Mouse (Mus musculus) megakaryocyte progenitor cell, adult 5-6 weeks (primary cell): ENCODE data around the gene Midn. TPM values are rescaled to one million over a fixed set of nuclear protein-coding genes. Genes with fewer than 3 reads are reported as not detected.
A peak's percentile ranks its signal among the peaks of the same experiment; 100 is the strongest.

Experiments used
- ATAC-seq: replicated peaks from 2 replicates; pipeline ENCODE4 v1.8.0; 2016; ENCODE audit warnings: mild to moderate bottlenecking, moderate TSS enrichment, inconsistent platforms; ENCODE audit not compliant: poor library complexity
- total RNA-seq, 2 experiments: library from RNA; stranded (forward) in 1 of 2; stranded (reverse) in 1 of 2; fragments of 157-497, 149-512 nt in 1 of 2; fragments of 200-1000 nt in 1 of 2; gene quantifications; 2 replicates each; pipeline versions ENCODE4 v1.2.3 to v1.2.4; 2015 to 2017

The Midn gene
- total RNA-seq, 2 experiments from 2014 or later = 12.7 to 21.4 TPM

DNA sequence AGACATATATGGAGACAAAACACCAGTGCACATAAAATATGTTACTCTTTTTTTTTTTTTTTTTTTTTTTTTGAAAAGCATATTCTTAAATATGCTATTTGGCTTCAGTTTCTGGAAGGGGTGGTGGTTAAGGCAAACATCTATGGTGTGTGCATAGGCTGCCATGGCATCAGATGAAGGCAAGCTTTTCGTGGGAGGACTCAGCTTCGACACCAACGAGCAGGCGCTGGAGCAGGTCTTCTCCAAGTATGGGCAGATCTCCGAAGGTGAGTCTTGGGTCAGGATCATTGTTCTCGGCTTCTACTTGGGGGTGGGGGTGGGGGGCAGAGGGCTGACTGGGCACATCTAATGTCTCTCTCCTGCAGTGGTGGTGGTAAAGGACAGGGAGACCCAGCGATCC is 21.6 kb downstream of the Midn start:
- no peak for ATAC-seq

GRCm38 (mm10) chr10:80170052-80170451 is 22.0 kb downstream of the Midn start:
- ATAC-seq = no peak

DNA sequence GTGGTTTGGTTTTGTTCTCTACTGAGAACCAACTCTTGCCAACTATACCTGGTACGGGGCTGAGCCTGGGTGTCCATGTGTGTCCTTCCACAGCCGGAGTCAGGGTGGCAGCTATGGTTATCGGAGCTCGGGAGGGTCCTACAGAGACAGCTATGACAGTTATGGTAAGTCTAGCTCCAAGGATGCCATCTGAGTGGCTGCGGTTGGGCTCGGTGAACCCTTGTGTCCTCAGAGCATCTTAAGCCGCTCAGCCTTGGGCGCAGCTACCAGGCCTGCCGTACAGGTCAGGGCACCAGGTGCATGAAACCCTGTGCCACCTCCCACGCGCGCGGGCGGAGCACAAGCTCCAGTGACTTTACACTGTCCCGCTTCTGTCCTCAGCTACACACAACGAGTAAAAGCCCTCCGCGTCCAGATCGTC is 22.5 kb downstream of the Midn start:
- no peak for ATAC-seq

GRCm38 (mm10) chr10:80171252-80171651 is 23.2 kb downstream of the Midn start:
- ATAC-seq = no peak

DNA sequence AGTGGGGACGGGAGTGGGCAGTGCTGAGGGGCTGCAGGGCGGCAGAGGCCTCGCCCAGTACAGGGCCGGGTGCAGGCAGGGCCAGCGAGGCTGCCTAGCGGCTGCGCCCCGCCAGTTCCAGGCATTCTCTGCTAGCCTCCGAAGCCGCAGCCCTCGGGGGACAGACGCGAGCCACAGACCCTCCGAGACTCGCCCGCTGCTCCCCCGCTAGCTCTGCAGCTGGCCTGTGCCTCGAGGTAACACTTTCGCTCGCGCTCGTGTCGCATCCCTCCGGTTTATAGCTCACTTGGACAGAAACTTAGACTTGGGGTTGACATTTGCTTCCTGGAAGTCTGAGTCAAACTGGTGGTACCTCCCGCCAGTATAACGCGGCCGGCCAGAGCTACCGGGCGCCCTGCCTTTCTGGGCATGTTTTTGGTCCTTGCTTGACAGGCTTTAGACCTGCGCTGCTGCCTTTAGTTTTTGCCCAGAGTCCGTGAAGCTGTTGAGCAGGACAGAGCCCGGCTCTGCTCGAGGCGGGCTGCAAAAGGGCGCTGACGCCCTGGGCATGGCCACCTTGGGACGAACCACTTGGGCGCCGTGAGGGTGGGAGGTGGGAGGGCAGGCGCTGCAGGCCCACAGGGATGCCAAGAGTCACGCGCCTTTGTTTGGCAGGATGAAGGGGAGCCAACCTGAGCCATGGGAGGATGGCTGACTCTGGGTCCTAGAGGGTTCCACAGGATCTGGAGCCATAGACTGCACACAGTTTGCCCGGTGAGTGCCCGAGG is 23.9 kb downstream of the Midn start:
- no peak for ATAC-seq

GRCm38 (mm10) chr10:80172527-80173292 is 24.6 kb downstream of the Midn start, which contains the start of gene 1600002K03Rik:
Gene 1600002K03Rik, plus strand, starts transcription at chr10:80172944.
- peak; percentile 80 for ATAC-seq

GRCm38 (mm10) chr10:80173358-80173757 is 25.3 kb downstream of the Midn start:
- no peak for ATAC-seq

- ATAC-seq = no peak
These were observed 26.0 kb downstream of the Midn start for GRCm38 (mm10) chr10:80173955-80174640.

DNA sequence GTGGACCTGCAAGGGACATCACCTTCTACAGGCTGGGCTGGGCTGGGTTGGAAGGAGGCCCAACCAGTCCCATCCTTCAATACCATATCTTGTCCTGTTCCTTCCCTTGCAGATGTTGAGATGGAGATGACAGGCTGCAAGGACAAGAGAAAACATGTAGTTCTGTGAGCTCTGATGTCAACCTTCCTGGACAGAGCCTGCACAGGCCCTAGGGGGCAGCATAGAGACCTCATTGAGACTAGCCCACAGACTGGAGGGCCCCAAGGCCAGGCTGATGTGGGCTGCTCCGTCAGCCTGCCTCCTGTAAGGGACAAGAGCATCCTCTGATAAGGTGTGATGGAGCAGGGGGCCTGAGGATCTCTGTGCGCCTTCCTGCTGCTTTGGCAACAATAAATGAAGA is 26.6 kb downstream of the Midn start:
- ATAC-seq = peak; percentile 58

DNA sequence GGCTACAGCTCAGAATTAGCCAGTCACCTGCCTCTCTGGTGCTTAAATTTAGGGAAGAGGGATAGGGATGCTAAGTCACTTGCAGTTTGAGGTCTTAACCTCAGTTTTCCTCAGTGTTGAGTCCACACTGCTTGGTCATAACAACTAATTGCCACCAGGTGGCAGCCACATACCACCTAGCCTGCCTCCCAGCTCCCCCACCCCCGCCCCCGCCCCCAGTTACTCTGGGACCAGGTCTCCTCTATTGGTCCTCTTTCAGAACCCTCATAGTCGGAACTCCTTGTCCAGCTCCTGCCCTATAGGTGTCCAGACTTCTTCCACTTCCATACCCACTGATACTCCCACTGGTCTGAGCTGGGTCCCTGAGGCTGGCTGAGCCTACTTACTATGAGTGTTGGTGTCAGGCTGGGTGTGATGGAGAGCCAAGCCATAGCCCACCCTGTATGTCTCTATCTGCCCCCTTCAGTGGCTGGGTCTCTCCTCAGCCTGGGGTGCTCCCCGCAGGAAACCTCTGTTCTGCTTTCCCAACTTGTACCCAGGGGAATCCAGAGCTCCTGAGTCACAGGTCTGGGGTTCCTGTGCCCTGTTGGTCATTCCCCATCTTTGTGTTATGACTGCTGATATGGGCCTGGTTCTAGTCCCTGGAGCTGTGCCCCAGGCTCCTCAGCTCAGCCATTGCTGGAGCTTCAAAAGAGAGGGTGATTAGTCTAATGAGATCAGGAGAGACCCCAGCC is 27.6 kb downstream of the Midn start:
- ATAC-seq = peak; percentile 32

GRCm38 (mm10) chr10:80176270-80176834 is 28.3 kb downstream of the Midn start:
- ATAC-seq = no peak

GRCm38 (mm10) chr10:80177441-80178279 is 29.6 kb downstream of the Midn start:
- no peak for ATAC-seq

GRCm38 (mm10) chr10:80179068-80180051 is 31.3 kb downstream of the Midn start, which contains the start of gene Efna2:
Gene Efna2, plus strand, starts transcription at chr10:80179482.
- ATAC-seq = no peak

DNA sequence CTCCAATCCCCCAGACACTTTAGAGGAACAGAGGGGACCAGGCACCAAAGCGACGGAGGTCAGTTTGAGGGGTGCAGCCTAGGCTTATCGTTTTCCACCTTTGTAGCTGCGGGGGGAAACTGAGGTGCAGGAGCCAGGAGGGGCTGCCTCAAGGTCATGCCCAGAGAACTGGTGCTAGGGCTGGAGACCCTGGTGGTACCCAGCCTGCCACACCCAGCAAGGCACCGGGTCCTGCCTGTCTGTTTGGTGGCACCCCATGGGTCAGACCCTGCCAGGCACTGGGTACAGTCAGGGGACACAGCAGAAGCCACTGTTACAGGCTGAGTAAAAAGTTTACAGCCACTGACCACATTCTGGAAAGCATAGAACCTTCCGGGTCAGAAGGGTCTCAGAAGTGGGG is 32.2 kb downstream of the Midn start:
- no peak for ATAC-seq

GRCm38 (mm10) chr10:80180823-80181222 is 32.8 kb downstream of the Midn start:
- ATAC-seq = no peak

DNA sequence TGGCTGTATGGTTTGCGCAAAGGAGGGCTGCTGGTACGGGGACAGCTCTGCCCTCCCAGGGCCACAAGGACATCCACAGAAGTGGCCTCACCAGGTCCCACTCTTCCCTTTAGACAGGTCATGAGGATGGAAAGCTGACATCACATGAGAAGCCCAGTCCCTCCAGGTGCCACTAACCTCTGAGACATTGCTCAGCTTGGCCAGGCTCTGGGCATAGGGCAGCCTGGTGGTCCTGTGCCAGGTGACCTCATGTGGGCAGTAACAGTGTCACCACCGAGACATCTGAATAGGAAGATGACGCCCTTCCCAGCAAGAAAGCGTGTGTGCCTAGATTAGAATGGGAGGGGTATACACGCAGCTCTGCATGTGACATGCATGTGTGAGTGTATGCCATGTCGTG is 34.5 kb downstream of the Midn start:
- no peak for ATAC-seq

DNA sequence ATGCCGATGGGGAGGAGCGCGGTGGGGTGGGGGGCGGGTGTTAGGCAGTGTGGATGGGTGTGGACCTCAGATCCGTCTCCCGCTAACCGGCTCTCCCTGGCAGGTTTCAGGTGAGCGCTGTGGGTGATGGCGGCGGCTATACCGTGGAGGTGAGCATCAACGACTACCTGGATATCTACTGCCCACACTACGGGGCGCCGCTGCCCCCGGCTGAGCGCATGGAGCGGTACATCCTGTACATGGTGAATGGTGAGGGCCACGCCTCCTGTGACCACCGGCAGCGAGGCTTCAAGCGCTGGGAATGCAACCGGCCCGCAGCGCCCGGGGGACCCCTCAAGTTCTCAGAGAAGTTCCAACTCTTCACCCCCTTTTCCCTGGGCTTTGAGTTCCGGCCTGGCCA is 38.6 kb downstream of the Midn start:
- no peak for ATAC-seq

- no peak for ATAC-seq
These were observed 39.7 kb downstream of the Midn start for GRCm38 (mm10) chr10:80187739-80188138.
